Mouse (Mus musculus): ENCODE results near the gene Pcyt2. TPM values are rescaled to one million over a fixed set of nuclear protein-coding genes. Genes with fewer than 3 reads are reported as not detected.

Gene Pcyt2
- total RNA-seq, 2 experiments from 2014 or later: 124 to 136 TPM

GRCm38 (mm10) chr11:120571754-120572416 is 45.9 kb downstream of the Pcyt2 start:
- no peak for DNase-seq (ENCODE audit: low spot score in 2 of 2)

DNA sequence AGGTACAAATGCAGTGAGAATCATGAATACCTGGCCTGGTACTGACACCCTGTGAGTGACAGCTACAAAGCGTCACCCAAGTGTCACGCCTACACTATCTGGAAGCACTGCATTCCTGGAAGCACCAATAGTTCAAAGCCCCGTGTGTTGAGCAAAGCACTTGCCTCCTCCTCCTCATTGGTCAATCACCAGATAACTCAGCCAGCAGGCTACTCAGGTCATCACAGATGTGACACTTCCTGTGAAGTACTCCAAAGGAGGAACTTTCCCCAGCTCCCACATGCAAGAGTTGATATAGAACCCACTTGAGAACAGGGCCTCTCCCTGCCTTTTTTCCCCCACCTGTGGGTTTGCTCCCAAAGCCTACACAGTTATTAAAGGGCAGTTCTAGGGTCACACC is 46.6 kb downstream of the Pcyt2 start:
- DNase-seq (ENCODE audit: low spot score in 2 of 2): no peak

GRCm38 (mm10) chr11:120568324-120568723 is 49.4 kb downstream of the Pcyt2 start:
- no peak for DNase-seq (ENCODE audit: low spot score in 2 of 2)

DNA sequence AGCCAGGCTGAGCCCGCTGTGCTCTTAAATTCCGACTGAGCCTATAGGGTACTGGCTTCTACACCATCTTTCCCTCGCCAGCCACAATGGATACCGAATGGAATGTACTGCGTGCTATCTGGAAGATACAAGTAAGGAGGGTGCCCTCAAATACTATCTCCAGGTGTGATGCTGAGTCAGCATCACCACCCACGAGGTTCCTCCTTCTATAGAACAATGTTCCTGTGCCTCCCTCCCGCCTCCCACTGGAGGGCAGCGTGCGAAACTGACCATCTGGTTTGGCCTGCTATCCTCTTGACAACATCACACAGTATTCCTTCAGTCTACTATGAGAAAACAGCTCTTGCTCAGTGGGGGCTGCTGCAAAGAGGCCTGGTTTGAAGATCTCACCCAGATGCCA is 52.6 kb downstream of the Pcyt2 start:
- no peak for DNase-seq (ENCODE audit: low spot score in 2 of 2)

DNA sequence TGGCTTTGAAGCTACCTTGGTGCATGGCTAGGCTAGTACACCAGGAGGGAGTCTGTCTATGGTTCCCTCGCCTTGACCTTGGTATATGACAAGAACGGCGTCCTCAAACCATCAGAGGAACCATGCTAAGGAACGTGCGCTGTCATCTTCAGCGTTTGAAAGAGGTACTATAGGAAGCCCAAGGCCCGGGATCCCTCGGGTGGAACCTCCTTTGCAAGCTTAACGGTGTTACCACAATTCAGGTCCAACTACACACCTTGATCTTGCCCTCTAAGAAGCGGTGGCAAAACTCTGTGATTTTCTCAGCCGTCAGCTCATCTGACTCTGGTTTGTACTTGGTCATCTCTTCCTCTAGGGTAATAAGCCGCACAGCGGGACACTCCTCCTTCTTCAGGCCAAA is 54.8 kb downstream of the Pcyt2 start:
- no peak for DNase-seq (ENCODE audit: low spot score in 2 of 2)

DNA sequence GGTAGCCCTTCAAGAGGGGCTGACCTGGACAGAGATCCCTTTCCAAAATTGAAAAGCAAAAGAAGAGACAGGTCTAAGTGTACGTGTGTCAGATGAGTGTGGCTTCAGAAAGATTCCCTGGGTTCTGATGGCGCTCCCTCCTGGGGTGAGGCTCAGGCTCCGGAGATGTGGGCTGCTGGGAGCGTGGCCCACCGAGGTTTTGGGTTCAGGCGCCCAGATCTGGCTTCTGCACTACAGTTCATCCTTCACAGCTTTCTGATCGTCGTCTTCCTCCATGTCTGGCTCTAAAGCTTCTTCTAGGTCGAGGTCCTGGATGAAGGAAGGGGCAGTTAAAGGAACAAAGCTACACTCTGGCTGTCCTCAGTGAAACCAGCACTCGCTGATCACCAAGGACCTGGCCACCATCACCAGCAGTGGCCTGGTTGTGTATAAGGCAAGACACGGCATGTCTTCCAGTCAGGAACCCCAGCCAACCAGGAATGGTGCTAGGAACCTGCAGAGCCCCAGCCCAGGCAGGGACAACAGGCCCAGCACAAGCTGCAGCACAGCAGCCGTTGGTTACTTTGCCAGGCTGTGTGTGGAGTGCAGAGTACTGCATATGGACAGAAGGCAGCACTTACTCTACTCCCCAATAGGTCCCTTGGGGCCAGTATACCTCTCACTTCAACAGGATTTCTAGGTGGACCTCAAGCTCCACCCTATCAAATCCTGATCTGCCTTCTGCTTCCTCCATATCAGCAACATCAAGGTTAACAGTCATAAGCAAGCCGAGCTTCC is 56.6 kb downstream of the Pcyt2 start:
- no peak for DNase-seq (ENCODE audit: low spot score in 2 of 2)

Small RNA genes lying within 50 kb of the gene (microRNA-seq; reads per million reads assigned to microRNA genes)
- gene Mir6936: 3.6 to 4.0 reads per million in 2 experiments

Other genes starting within 250 kb of the Pcyt2 start
- 10 to 100 TPM; 11.6 to 15.6 TPM for gene Faap100, start 239.2 kb downstream of the Pcyt2 start, total RNA-seq (2021)
- 10 to 100 TPM; 65.2 TPM for gene Nploc4, start 180.2 kb downstream of the Pcyt2 start, total RNA-seq (2021)
- 1 to 10 TPM; 1.8 to 3.3 TPM for gene Tspan10, start 175.3 kb downstream of the Pcyt2 start, total RNA-seq (2021)
- under 1 TPM; 0.40 to 0.58 TPM for gene Pde6g, start 164.4 kb downstream of the Pcyt2 start, total RNA-seq (2021)
- gene Oxld1, start 159.9 kb downstream of the Pcyt2 start, total RNA-seq (2021): 10 to 100 TPM; 13.0 to 16.4 TPM
- gene Ccdc137, start 159.8 kb downstream of the Pcyt2 start, total RNA-seq (2021): 10 to 100 TPM; 26.4 to 29.1 TPM
- 10 to 100 TPM; 47.2 to 49.7 TPM for gene Arl16, start 150.3 kb downstream of the Pcyt2 start, total RNA-seq (2021)
- gene Mrpl12, start 133.3 kb downstream of the Pcyt2 start, total RNA-seq (2021): 10 to 100 TPM; 64.4 to 74.4 TPM
- 10 to 100 TPM; 19.6 to 22.6 TPM for gene Slc25a10, start 126.1 kb downstream of the Pcyt2 start, total RNA-seq (2021)
- gene Gcgr, start 87.2 kb downstream of the Pcyt2 start, total RNA-seq (2021): under 1 TPM in 1 of 2 experiments, not detected in 1; 0.52 TPM
- 10 to 100 TPM; 74.9 to 77.0 TPM for gene Mcrip1, start 68.2 kb downstream of the Pcyt2 start, total RNA-seq (2021)
- gene Ppp1r27, start 66.8 kb downstream of the Pcyt2 start, total RNA-seq (2021): not detected
- gene P4hb, start 44.7 kb downstream of the Pcyt2 start, total RNA-seq (2021): 100 to 1,000 TPM; 127 to 129 TPM
- 100 to 1,000 TPM; 310 to 324 TPM for gene Arhgdia, start 36.3 kb downstream of the Pcyt2 start, total RNA-seq (2021)
- 10 to 100 TPM; 60.8 to 62.9 TPM for gene Alyref, start 19.6 kb downstream of the Pcyt2 start, total RNA-seq (2021)
- gene Anapc11, start 19.5 kb downstream of the Pcyt2 start, total RNA-seq (2021): 10 to 100 TPM; 95.1 to 98.8 TPM
- 1 to 10 TPM in 1 of 2 experiments, not detected in 1; 1.3 TPM for gene Npb, start 9.5 kb downstream of the Pcyt2 start, total RNA-seq (2021)
- 10 to 100 TPM; 34.9 to 38.6 TPM for gene Sirt7, start 7.3 kb upstream of the Pcyt2 start, total RNA-seq (2021)
- gene Mafg, start 15.7 kb upstream of the Pcyt2 start, total RNA-seq (2021): 10 to 100 TPM; 86.8 to 94.3 TPM
- 1 to 10 TPM; 1.0 to 1.6 TPM for gene Pycr1, start 25.8 kb upstream of the Pcyt2 start, total RNA-seq (2021)
- 1 to 10 TPM; 7.3 to 8.2 TPM for gene Myadml2, start 30.2 kb upstream of the Pcyt2 start, total RNA-seq (2021)
- 1 to 10 TPM; 2.7 to 5.0 TPM for gene Notum, start 43.2 kb upstream of the Pcyt2 start, total RNA-seq (2021)
- 10 to 100 TPM; 51.1 to 57.7 TPM for gene Aspscr1, start 55.0 kb upstream of the Pcyt2 start, total RNA-seq (2021)
- gene Cenpx, start 95.8 kb upstream of the Pcyt2 start, total RNA-seq (2021): 10 to 100 TPM; 19.7 to 20.8 TPM
- gene Lrrc45, start 96.0 kb upstream of the Pcyt2 start, total RNA-seq (2021): 10 to 100 TPM; 53.0 to 56.2 TPM
- 10 to 100 TPM; 28.9 to 38.6 TPM for gene Rac3, start 103.5 kb upstream of the Pcyt2 start, total RNA-seq (2021)
- 10 to 100 TPM in 1 of 2 experiments, 1 to 10 TPM in 1; 8.5 to 11.9 TPM for gene Dcxr, start 109.3 kb upstream of the Pcyt2 start, total RNA-seq (2021)
- gene Cbr2, start 114.2 kb upstream of the Pcyt2 start, total RNA-seq (2021): 1 to 10 TPM; 1.7 to 2.9 TPM
- 10 to 100 TPM; 31.4 to 50.3 TPM for gene Hmga1b, start 144.9 kb upstream of the Pcyt2 start, total RNA-seq (2021)
- gene Rfng, start 166.3 kb upstream of the Pcyt2 start, total RNA-seq (2021): 10 to 100 TPM; 53.1 to 56.6 TPM
- 100 to 1,000 TPM; 148 to 152 TPM for gene Gps1, start 166.3 kb upstream of the Pcyt2 start, total RNA-seq (2021)
- 10 to 100 TPM; 40.2 to 44.9 TPM for gene Dus1l, start 178.5 kb upstream of the Pcyt2 start, total RNA-seq (2021)
- gene Fasn, start 206.6 kb upstream of the Pcyt2 start, total RNA-seq (2021): 100 to 1,000 TPM; 159 to 179 TPM